Mouse (Mus musculus) small intestine, adult 2 months (tissue): ENCODE results near the gene Apba1. TPM values are rescaled to one million over a fixed set of nuclear protein-coding genes. Genes with fewer than 3 reads are reported as not detected.

Experiments
- H3K27ac ChIP-seq: fragments of 200-500 bp; 2 replicates; pipeline ENCODE4 v1.5.1; 2012; ENCODE audit warnings: low read depth, low read length, control low read depth, inconsistent platforms; ENCODE audit not compliant: insufficient read depth
- H3K27me3 ChIP-seq: fragments of 200-500 bp; 2 replicates; pipeline ENCODE4 v1.6.1; 2012; ENCODE audit warnings: mild to moderate bottlenecking, moderate library complexity, low read length, inconsistent platforms; ENCODE audit not compliant: control insufficient read depth, insufficient read depth
- H3K36me3 ChIP-seq: fragments of 200-500 bp; 2 replicates; pipeline ENCODE4 v1.6.1; 2012; ENCODE audit warnings: mild to moderate bottlenecking, low read length, control low read depth, inconsistent platforms; ENCODE audit not compliant: control insufficient read depth, insufficient read depth
- H3K4me1 ChIP-seq: fragments of 200-500 bp; 2 replicates; pipeline ENCODE4 v1.6.1; 2012; ENCODE audit warnings: low read length, inconsistent platforms, mixed read lengths; ENCODE audit not compliant: control insufficient read depth, insufficient read depth, insufficient read length
- H3K4me3 ChIP-seq: fragments of 200-500 bp; 2 replicates; pipeline ENCODE4 v1.5.1; 2012; ENCODE audit warnings: low read depth, mild to moderate bottlenecking, control low read depth, inconsistent platforms, low read length, moderate library complexity
- CTCF ChIP-seq: fragments of 200-500 bp; IDR thresholded peaks from 2 replicates; pipeline ENCODE4 v1.5.1; 2012; ENCODE audit warnings: low read depth, mild to moderate bottlenecking, control low read depth, inconsistent platforms, low read length, moderate library complexity, mixed read lengths; ENCODE audit not compliant: insufficient replicate concordance, insufficient read length; ENCODE audit errors: extremely low read depth
- POLR2A ChIP-seq: fragments of 200-500 bp; IDR thresholded peaks from 2 replicates; pipeline ENCODE4 v1.6.1; 2012; ENCODE audit warnings: low read depth, mild to moderate bottlenecking, control low read depth, inconsistent platforms, low read length, moderate library complexity
- WGBS: fragments of 180-500 bp; shearing (Covaris S2); methylation state at CpG from one replicate; pipeline ENCODE4 v1.1.7; 2018; 5-methylcytosine and 5-hydroxymethylcytosine counted together
- polyA plus RNA-seq: library from polyadenylated mRNA; depleted of rRNA; stranded (reverse); fragments of >200 nt; gene quantifications from 2 replicates; pipeline ENCODE4 v1.2.3, GENCODE M21; 2012

Gene Apba1
- polyA plus RNA-seq, 1 experiment, result 2.0 TPM

DNA sequence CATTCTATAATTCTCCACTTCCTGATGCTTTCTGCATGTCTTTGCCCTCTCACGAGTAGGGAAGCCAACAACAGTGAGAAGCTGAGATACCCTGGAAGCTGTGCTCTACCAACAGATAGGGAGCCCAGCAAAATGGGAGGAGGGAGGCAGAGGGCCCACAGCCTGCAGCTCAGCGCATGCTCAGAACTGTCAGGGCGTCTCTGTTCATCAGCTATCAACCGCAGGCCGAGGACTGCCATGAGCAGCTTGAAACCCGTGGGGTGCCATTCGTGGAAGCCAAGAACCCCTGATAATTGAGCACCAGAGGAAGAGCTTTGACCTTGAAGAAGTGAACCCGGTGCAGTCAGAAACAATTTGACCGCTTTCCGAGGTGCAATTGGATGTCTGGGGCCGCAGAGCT is 108.4 kb downstream of the Apba1 start:
- WGBS, result 83% methylated on average over 11 of the region's 11 CpGs
- no peaks in the 10 kb centered on the region for H3K27me3 ChIP-seq
- no peak overlapping the region for H3K27ac ChIP-seq
- H3K4me1 ChIP-seq, result no peaks in the 10 kb centered on the region
- TF ChIP-seq POLR2A (no peak), CTCF (no peak)
- no peak overlapping the region for H3K4me3 ChIP-seq
- no peaks in the 10 kb centered on the region for H3K36me3 ChIP-seq

GRCm38 (mm10) chr19:23867589-23867988 is 108.9 kb downstream of the Apba1 start:
- Histone ChIP-seq H3K4me1 (no peaks in the 10 kb centered on the region), H3K27me3 (no peaks in the 10 kb centered on the region), H3K27ac (no peak overlapping the region), H3K36me3 (no peaks in the 10 kb centered on the region), H3K4me3 (no peak overlapping the region)
- TF ChIP-seq POLR2A, result no peak
- TF ChIP-seq CTCF, result no peak
- WGBS, result 81% methylated on average over 7 of the region's 7 CpGs

DNA sequence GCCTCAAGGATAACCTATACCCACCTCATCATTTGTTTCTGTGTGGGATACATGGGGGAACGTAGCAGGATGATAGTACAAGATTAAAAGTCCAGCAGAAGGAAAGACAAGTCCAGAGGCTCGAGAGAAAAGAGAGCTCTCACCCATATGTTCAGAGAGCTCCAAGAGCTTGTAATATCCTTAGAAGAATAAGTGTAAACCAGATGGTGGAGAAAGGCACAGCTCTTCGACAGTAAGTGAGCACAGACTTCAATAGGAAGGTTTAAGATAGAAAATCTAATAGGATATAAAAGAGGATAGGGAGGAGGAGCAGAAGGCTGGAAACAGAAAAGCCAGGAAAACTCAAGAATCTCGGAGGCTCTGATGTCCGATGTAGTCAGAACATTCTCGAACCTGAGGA is 115.8 kb downstream of the Apba1 start:
- Histone ChIP-seq H3K4me3 (no peak overlapping the region), H3K27ac (no peak overlapping the region), H3K4me1 (no peaks in the 10 kb centered on the region), H3K27me3 (no peaks in the 10 kb centered on the region), H3K36me3 (no peaks in the 10 kb centered on the region)
- 80% methylated on average over 6 of the region's 6 CpGs for WGBS
- no peak for TF ChIP-seq POLR2A
- TF ChIP-seq CTCF, result no peak

DNA sequence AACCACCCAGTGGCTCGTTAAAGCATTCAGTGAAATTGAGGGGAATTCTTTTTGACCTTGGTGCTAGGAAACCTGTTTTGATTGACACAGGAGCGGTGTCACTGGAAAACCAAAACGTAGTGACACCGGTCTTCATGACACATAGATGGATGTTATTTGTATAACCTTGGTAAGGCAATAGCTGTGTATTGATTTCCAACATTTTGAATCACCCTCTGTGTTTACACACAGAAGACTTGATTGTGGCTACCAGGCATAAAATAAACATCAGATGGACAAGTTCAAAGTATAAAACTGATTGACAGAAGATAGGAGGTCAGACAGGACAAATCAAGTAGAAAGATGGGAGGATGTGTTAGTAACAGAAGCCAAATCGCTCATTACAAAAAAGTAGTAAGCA is 117.1 kb downstream of the Apba1 start:
- H3K4me1 ChIP-seq, result no peaks in the 10 kb centered on the region
- TF ChIP-seq POLR2A (no peak), CTCF (no peak)
- H3K36me3 ChIP-seq, result no peaks in the 10 kb centered on the region
- H3K27me3 ChIP-seq, result no peaks in the 10 kb centered on the region
- 34% methylated on average over 5 of the region's 5 CpGs for WGBS
- H3K4me3 ChIP-seq, result no peak overlapping the region
- H3K27ac ChIP-seq, result no peak overlapping the region

- no peak overlapping the region for H3K27ac ChIP-seq
- no peak for TF ChIP-seq CTCF
- no peak for TF ChIP-seq POLR2A
- 74% methylated on average over 7 of the region's 7 CpGs for WGBS
- no peaks in the 10 kb centered on the region for H3K36me3 ChIP-seq
- H3K4me1 ChIP-seq, result no peaks in the 10 kb centered on the region
- H3K27me3 ChIP-seq, result no peaks in the 10 kb centered on the region
- no peak overlapping the region for H3K4me3 ChIP-seq
Measured at GRCm38 (mm10) chr19:23879862-23880261, 121.2 kb downstream of the Apba1 start.

DNA sequence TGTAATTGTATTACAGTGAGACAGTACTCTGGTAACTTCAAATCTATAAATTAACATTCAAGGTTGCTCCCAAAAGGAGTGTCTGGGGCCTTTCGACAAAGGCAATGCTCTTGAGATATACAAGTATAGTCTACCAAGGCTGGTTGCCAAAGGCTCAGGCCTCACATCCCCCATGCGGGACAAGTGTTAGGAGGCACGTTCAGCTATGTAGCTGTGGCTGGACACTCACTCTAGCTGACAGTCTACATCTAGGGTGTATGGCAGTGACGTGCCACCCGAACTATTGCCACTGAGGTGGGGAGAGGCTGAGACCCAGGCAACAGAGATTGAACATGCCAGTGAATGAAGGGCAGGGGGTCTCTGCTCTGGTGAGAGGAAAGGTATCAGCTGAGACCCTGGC is 127.5 kb downstream of the Apba1 start:
- H3K4me3 ChIP-seq, result no peak overlapping the region
- H3K27ac ChIP-seq, result no peak overlapping the region
- no peaks in the 10 kb centered on the region for H3K36me3 ChIP-seq
- 84% methylated on average over 5 of the region's 5 CpGs for whole genome bisulfite sequencing
- no peak for TF ChIP-seq CTCF
- TF ChIP-seq POLR2A, result no peak
- no peaks in the 10 kb centered on the region for H3K27me3 ChIP-seq
- no peaks in the 10 kb centered on the region for H3K4me1 ChIP-seq

- Histone ChIP-seq H3K27me3 (peaks cover 3% of the 10 kb centered on the region; the same call in 1 of the 2 replicates), H3K36me3 (no peaks in the 10 kb centered on the region), H3K4me3 (no peak overlapping the region), H3K27ac (no peak overlapping the region), H3K4me1 (no peaks in the 10 kb centered on the region)
- TF ChIP-seq POLR2A, result no peak
- no peak for TF ChIP-seq CTCF
- WGBS, result 90% methylated on average over 6 of the region's 6 CpGs
Measured at GRCm38 (mm10) chr19:23891421-23891820, 132.7 kb downstream of the Apba1 start.

- no peaks in the 10 kb centered on the region for H3K36me3 ChIP-seq
- peak overlapping the region; percentile 7; the same call in 1 of the 2 replicates for H3K4me3 ChIP-seq
- H3K27ac ChIP-seq, result no peak overlapping the region
- WGBS, result 42% methylated on average over 37 of the region's 37 CpGs
- TF ChIP-seq POLR2A (no peak), CTCF (no peak)
- peaks cover 3% of the 10 kb centered on the region; the same call in 1 of the 2 replicates for H3K27me3 ChIP-seq
- no peaks in the 10 kb centered on the region for H3K4me1 ChIP-seq
Measured at GRCm38 (mm10) chr19:23892633-23893032, 133.9 kb downstream of the Apba1 start.
